Mouse (Mus musculus) left cerebral cortex, postnatal 36 days (tissue): ENCODE results near the gene Zfp111. TPM values are rescaled to one million over a fixed set of nuclear protein-coding genes. Genes with fewer than 3 reads are reported as not detected.

ENCODE experiments used
- DNase-seq, 2 experiments: peaks; one replicate each; pipeline ENCODE4 v3.0.0; 2021 to 2022; ENCODE audit warnings: low spot score in 2 of 2, mixed read lengths in 1 of 2
- intact Hi-C: fragments of 180-260 bp; cut with DNase I; formaldehyde crosslinking; loops from one replicate; pipeline ENCODE4 v1.15.1; 2025
- total RNA-seq, 2 experiments: library from RNA; stranded (reverse); gene quantifications; 2 replicates each; pipeline ENCODE4 v1.2.3; 2021

Zfp111 gene
- total RNA-seq: 10 to 100 TPM; 11.2 to 11.9 TPM

- no peak for DNase-seq
- intact Hi-C loops: no loop called here
These were observed at the start of gene Zfp111 for GRCm38 (mm10) chr7:24211343-24211742. Gene Zfp111 (minus strand): TSS chr7:24211443.

- no peak for DNase-seq
- intact Hi-C loops: no loop called here
These were observed 48.7 kb upstream of the Zfp111 start for GRCm38 (mm10) chr7:24260000-24260312.

- no peak for DNase-seq
- intact Hi-C loops: no loop called here
These were observed 48.2 kb upstream of the Zfp111 start for GRCm38 (mm10) chr7:24259306-24259999.

- DNase-seq: peak; percentile 84
- intact Hi-C loops: loop anchor here (2.0 to 5.0 kb wide), 3 partner anchors 18 to 123 kb away; partner anchors contain the start of genes Zfp109 and Zfp235
These were observed 43.6 kb upstream of the Zfp111 start, which contains the start of gene Zfp108 for GRCm38 (mm10) chr7:24254633-24255474. Gene Zfp108 (plus strand): TSS chr7:24254794.

GRCm38 (mm10) chr7:24253779-24254615 is 42.8 kb upstream of the Zfp111 start:
- no peak for DNase-seq
- intact Hi-C loops: loop anchor here (2.0 to 5.0 kb wide), 3 partner anchors 17 to 122 kb away; partner anchors contain the start of genes Zfp109 and Zfp235

- DNase-seq: peak; percentile 73 to 75
- intact Hi-C loops: loop anchor here (2.0 kb wide), 1 partner anchor 18 kb away; the partner anchor contains the start of gene Zfp108
These were observed 26.0 kb upstream of the Zfp111 start, which contains the start of gene Zfp109 for GRCm38 (mm10) chr7:24237040-24237791. Gene Zfp109 (minus strand): TSS chr7:24237560.

- intact Hi-C loops: no loop called here
- DNase-seq: no peak
These were observed 947 bp downstream of the Zfp111 start for GRCm38 (mm10) chr7:24210296-24210695.

GRCm38 (mm10) chr7:24208282-24208886 is 2.9 kb downstream of the Zfp111 start:
- DNase-seq: no peak
- intact Hi-C loops: loop anchor here (5.0 kb wide), 1 partner anchor 44 kb away; the partner anchor contains the start of gene Zfp108

GRCm38 (mm10) chr7:24207488-24208261 is 3.6 kb downstream of the Zfp111 start:
- DNase-seq: peak; percentile 71 to 76
- intact Hi-C loops: loop anchor here (2.0 to 5.0 kb wide), 2 partner anchors 45 to 73 kb away; partner anchors contain the start of genes Zfp108 and Zfp235

GRCm38 (mm10) chr7:24196961-24197360 is 14.3 kb downstream of the Zfp111 start:
- no peak for DNase-seq
- intact Hi-C loops: no loop called here

GRCm38 (mm10) chr7:24193157-24193556 is 18.1 kb downstream of the Zfp111 start:
- intact Hi-C loops: no loop called here
- no peak for DNase-seq

- no peak for DNase-seq
- intact Hi-C loops: no loop called here
These were observed 19.9 kb downstream of the Zfp111 start for GRCm38 (mm10) chr7:24191361-24191760.

- no peak for DNase-seq
- intact Hi-C loops: no loop called here
These were observed 21.7 kb downstream of the Zfp111 start for GRCm38 (mm10) chr7:24189571-24189944.

- DNase-seq: no peak
- intact Hi-C loops: no loop called here
These were observed 22.2 kb downstream of the Zfp111 start for GRCm38 (mm10) chr7:24188901-24189570.

- intact Hi-C loops: no loop called here
- no peak for DNase-seq
These were observed 23.6 kb downstream of the Zfp111 start for GRCm38 (mm10) chr7:24187611-24188010.

GRCm38 (mm10) chr7:24175337-24175711 is 35.9 kb downstream of the Zfp111 start:
- no peak for DNase-seq
- intact Hi-C loops: no loop called here

GRCm38 (mm10) chr7:24174618-24175336 is 36.5 kb downstream of the Zfp111 start, which contains the start of gene Zfp114:
Gene Zfp114 (plus strand): TSS chr7:24175060.
- peak; percentile 80 to 83 for DNase-seq
- intact Hi-C loops: no loop called here
